Mouse (Mus musculus): ENCODE measurements at regions not wholly inside any gene's neighbourhood (a gene's known extent, or its start where the extent isn't known, plus 50 kb on each side); places are given as distances from the start of the nearest gene placed in this dataset.
A peak's percentile ranks its signal among the peaks of the same experiment; 100 is the strongest.

DNA sequence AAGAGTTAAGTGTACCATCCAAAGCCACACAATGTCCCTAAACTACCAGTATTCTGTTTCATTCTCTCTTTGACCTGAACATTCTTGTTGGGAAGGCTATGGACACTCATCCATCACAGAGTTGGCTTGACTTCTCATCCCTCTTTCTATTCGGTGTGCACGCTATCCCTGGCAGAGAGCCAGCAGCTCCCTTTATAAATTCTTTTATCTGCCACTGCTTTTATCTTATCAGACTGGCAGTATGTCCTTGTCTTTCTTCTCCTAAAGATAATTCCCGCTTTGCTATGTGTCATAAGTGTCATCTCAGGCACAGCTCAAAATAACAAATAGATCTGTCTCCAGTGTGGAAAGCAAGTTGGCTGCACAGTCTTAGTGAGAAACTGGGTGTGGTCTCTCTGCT lies 106.6 kb upstream of the Lipc start:
- Histone ChIP-seq H3K9me3 (ENCODE audit: control insufficient read depth, low read length) (no peaks in the 10 kb centered on the region), H3K27me3 (ENCODE audit: control insufficient read depth, insufficient read depth, low read length) (no peaks in the 10 kb centered on the region), H3K36me3 (ENCODE audit: control insufficient read depth, insufficient read depth, low read length) (no peaks in the 10 kb centered on the region), H3K27ac (replicated peaks) (no peak overlapping the region), H3K9ac (ENCODE audit: low read length) (no peak overlapping the region), H3K4me2 (replicated peaks; ENCODE audit: low read depth) (no peak overlapping the region), H3K4me3 (ENCODE audit: low read depth, low read length) (no peak overlapping the region), H3K4me1 (replicated peaks; ENCODE audit: control insufficient read depth, insufficient read depth) (no peaks in the 10 kb centered on the region)
- 29% methylated on average over 3 of the region's 3 CpGs for WGBS
- DNase-seq (ENCODE audit: low spot score) (no peak), ATAC-seq (ENCODE audit: low FRiP score, low TSS enrichment) (no peak)
- TF ChIP-seq EP300 (optimal IDR thresholded peaks at IDR 0.05), result no peak
- TF ChIP-seq CTCF (IDR thresholded peaks at IDR 0.05; ENCODE audit: low read depth), result no peak

- TF ChIP-seq CTCF (IDR thresholded peaks at IDR 0.05; ENCODE audit: low read depth), result no peak
- TF ChIP-seq EP300 (optimal IDR thresholded peaks at IDR 0.05), result no peak
- H3K4me3 ChIP-seq (ENCODE audit: low read depth, low read length), result no peak overlapping the region
- H3K27me3 ChIP-seq (ENCODE audit: control insufficient read depth, insufficient read depth, low read length), result no peaks in the 10 kb centered on the region
- no peaks in the 10 kb centered on the region for H3K4me1 ChIP-seq (replicated peaks; ENCODE audit: control insufficient read depth, insufficient read depth)
- H3K9ac ChIP-seq (ENCODE audit: low read length), result no peak overlapping the region
- no peaks in the 10 kb centered on the region for H3K36me3 ChIP-seq (ENCODE audit: control insufficient read depth, insufficient read depth, low read length)
- no peaks in the 10 kb centered on the region for H3K9me3 ChIP-seq (ENCODE audit: control insufficient read depth, low read length)
- DNase-seq (ENCODE audit: low spot score) (peak; percentile 7), ATAC-seq (ENCODE audit: low FRiP score, low TSS enrichment) (no peak)
- no peak overlapping the region for H3K4me2 ChIP-seq (replicated peaks; ENCODE audit: low read depth)
- H3K27ac ChIP-seq (replicated peaks), result no peak overlapping the region
- WGBS, result 70% methylated on average over 3 of the region's 3 CpGs
Measured at GRCm38 (mm10) chr9:71056836-71057235, 104.8 kb upstream of the Lipc start.

DNA sequence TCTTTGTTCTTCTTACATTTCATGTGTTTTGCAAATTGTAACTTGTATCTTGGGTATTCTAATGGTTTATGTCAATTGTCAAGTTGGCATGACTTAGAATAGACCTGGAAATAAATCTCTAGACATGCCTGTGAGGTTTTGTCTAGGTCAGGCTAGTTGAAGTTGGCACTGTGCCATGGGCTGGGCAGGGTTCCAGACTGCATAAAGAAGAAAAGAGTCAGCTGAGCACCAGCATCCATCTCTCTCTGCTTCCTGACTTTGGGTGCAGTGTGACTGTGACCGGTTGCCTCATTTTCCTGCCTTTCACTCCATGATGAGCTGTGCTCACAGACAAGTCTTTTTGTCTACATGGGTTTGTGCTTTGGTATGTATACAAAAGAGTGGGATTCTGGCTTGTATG lies 91.9 kb upstream of the Lipc start:
- 42% methylated on average over 1 of the region's 1 CpGs for WGBS
- DNase-seq (ENCODE audit: low spot score) (peak; percentile 24), ATAC-seq (ENCODE audit: low FRiP score, low TSS enrichment) (no peak)

DNA sequence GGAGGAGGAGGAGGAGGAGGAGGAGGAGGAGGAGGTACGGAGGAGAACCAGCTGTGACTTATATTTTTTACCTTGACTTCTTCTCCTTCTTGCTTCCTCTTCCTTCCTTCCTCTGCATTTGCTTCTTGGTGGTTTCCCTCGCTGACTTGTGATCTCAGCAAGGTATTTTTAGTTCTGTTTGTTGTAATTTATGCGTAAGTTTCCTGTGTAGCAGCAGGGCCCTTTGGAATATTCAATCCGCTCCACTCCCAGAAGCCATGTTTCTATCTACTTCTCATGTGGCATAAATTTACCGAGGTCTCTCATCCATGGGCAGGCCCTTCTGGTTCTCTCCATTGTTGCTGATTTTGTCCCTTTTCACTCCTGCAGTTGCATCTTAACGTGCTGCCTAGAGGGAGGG lies 83.3 kb upstream of the Lipc start:
- no peak for DNase-seq (ENCODE audit: low spot score)
- H3K36me3 ChIP-seq (ENCODE audit: control insufficient read depth, insufficient read depth, low read length), result no peaks in the 10 kb centered on the region

More for the DNA sequence above, 91.9 kb upstream of the Lipc start:
- Histone ChIP-seq H3K9me3 (ENCODE audit: control insufficient read depth, low read length) (no peaks in the 10 kb centered on the region), H3K4me2 (replicated peaks; ENCODE audit: low read depth) (no peak overlapping the region), H3K4me1 (replicated peaks; ENCODE audit: control insufficient read depth, insufficient read depth) (no peaks in the 10 kb centered on the region), H3K27me3 (ENCODE audit: control insufficient read depth, insufficient read depth, low read length) (no peaks in the 10 kb centered on the region), H3K9ac (ENCODE audit: low read length) (no peak overlapping the region), H3K27ac (replicated peaks) (no peak overlapping the region), H3K4me3 (ENCODE audit: low read depth, low read length) (no peak overlapping the region), H3K36me3 (ENCODE audit: control insufficient read depth, insufficient read depth, low read length) (no peaks in the 10 kb centered on the region)
- no peak for TF ChIP-seq CTCF (IDR thresholded peaks at IDR 0.05; ENCODE audit: low read depth)
- TF ChIP-seq EP300 (optimal IDR thresholded peaks at IDR 0.05), result no peak

GRCm38 (mm10) chr9:71032156-71032555 lies 80.1 kb upstream of the Lipc start:
- ATAC-seq (ENCODE audit: low FRiP score, low TSS enrichment), result no peak
- DNase-seq (ENCODE audit: low spot score), result no peak
- Histone ChIP-seq H3K4me1 (replicated peaks; ENCODE audit: control insufficient read depth, insufficient read depth) (no peaks in the 10 kb centered on the region), H3K9ac (ENCODE audit: low read length) (no peak overlapping the region), H3K36me3 (ENCODE audit: control insufficient read depth, insufficient read depth, low read length) (no peaks in the 10 kb centered on the region), H3K4me2 (replicated peaks; ENCODE audit: low read depth) (no peak overlapping the region), H3K9me3 (ENCODE audit: control insufficient read depth, low read length) (no peaks in the 10 kb centered on the region), H3K4me3 (ENCODE audit: low read depth, low read length) (no peak overlapping the region), H3K27me3 (ENCODE audit: control insufficient read depth, insufficient read depth, low read length) (no peaks in the 10 kb centered on the region), H3K27ac (replicated peaks) (no peak overlapping the region)
- TF ChIP-seq EP300 (optimal IDR thresholded peaks at IDR 0.05), result no peak
- TF ChIP-seq CTCF (IDR thresholded peaks at IDR 0.05; ENCODE audit: low read depth), result no peak

More for the DNA sequence above, 83.3 kb upstream of the Lipc start:
- ATAC-seq (ENCODE audit: low FRiP score, low TSS enrichment), result no peak
- Histone ChIP-seq H3K27ac (replicated peaks) (no peak overlapping the region), H3K4me3 (ENCODE audit: low read depth, low read length) (no peak overlapping the region), H3K9me3 (ENCODE audit: control insufficient read depth, low read length) (no peaks in the 10 kb centered on the region), H3K9ac (ENCODE audit: low read length) (no peak overlapping the region), H3K4me2 (replicated peaks; ENCODE audit: low read depth) (no peak overlapping the region), H3K27me3 (ENCODE audit: control insufficient read depth, insufficient read depth, low read length) (no peaks in the 10 kb centered on the region), H3K4me1 (replicated peaks; ENCODE audit: control insufficient read depth, insufficient read depth) (no peaks in the 10 kb centered on the region)
- WGBS, result 78% methylated on average over 6 of the region's 6 CpGs
- TF ChIP-seq EP300 (optimal IDR thresholded peaks at IDR 0.05), result no peak

GRCm38 (mm10) chr9:71030203-71030921 lies 78.3 kb upstream of the Lipc start:
- no peaks in the 10 kb centered on the region for H3K27me3 ChIP-seq (ENCODE audit: control insufficient read depth, insufficient read depth, low read length)
- 56% methylated on average over 3 of the region's 3 CpGs for WGBS
- no peak for DNase-seq (ENCODE audit: low spot score)
- H3K27ac ChIP-seq (replicated peaks), result no peak overlapping the region
- no peaks in the 10 kb centered on the region for H3K36me3 ChIP-seq (ENCODE audit: control insufficient read depth, insufficient read depth, low read length)
- no peaks in the 10 kb centered on the region for H3K9me3 ChIP-seq (ENCODE audit: control insufficient read depth, low read length)
- no peak overlapping the region for H3K4me2 ChIP-seq (replicated peaks; ENCODE audit: low read depth)
- no peak for ATAC-seq (ENCODE audit: low FRiP score, low TSS enrichment)
- no peak overlapping the region for H3K9ac ChIP-seq (ENCODE audit: low read length)
- TF ChIP-seq CTCF (IDR thresholded peaks at IDR 0.05; ENCODE audit: low read depth) (no peak), EP300 (optimal IDR thresholded peaks at IDR 0.05) (no peak)
- H3K4me1 ChIP-seq (replicated peaks; ENCODE audit: control insufficient read depth, insufficient read depth), result no peaks in the 10 kb centered on the region
- H3K4me3 ChIP-seq (ENCODE audit: low read depth, low read length), result no peak overlapping the region
